Mouse (Mus musculus): ENCODE measurements at regions not wholly inside any gene's neighbourhood (a gene's known extent, or its start where the extent isn't known, plus 50 kb on each side); places are given as distances from the start of the nearest gene placed in this dataset.

- Histone ChIP-seq H3K27ac (ENCODE audit: low read depth, low read length) (no peak overlapping the region), H3K4me3 (ENCODE audit: low read depth, low read length) (no peak overlapping the region), H3K27me3 (ENCODE audit: control insufficient read depth, insufficient read depth, low read length) (no peaks in the 10 kb centered on the region), H3K9me3 (ENCODE audit: control insufficient read depth, low read length) (no peaks in the 10 kb centered on the region), H3K4me2 (ENCODE audit: low read depth, low read length) (no peak overlapping the region), H3K9ac (replicated peaks; ENCODE audit: low read depth, low read length) (no peak overlapping the region), H3K36me3 (ENCODE audit: control insufficient read depth, insufficient read depth, low read length) (no peaks in the 10 kb centered on the region), H3K4me1 (ENCODE audit: control insufficient read depth, insufficient read depth, low read length) (peaks cover 6% of the 10 kb centered on the region; the same call in 1 of the 2 replicates)
- ATAC-seq (ENCODE audit: low read depth): no peak
- 49% methylated on average over 4 of the region's 4 CpGs for WGBS
These were observed 62.3 kb downstream of the Zfp706 start for GRCm38 (mm10) chr15:36945309-36945708.

- ATAC-seq (ENCODE audit: low read depth): peak; percentile 51; the same call in 1 of the 2 replicates
- H3K27ac ChIP-seq (ENCODE audit: low read depth, low read length): no peak overlapping the region
These were observed 62.9 kb downstream of the Zfp706 start for GRCm38 (mm10) chr15:36944556-36945171.

GRCm38 (mm10) chr15:36943492-36944112, 64.0 kb downstream of the Zfp706 start:
- WGBS: 33% methylated on average over 12 of the region's 12 CpGs

More at GRCm38 (mm10) chr15:36944556-36945171, 62.9 kb downstream of the Zfp706 start:
- Histone ChIP-seq H3K9me3 (ENCODE audit: control insufficient read depth, low read length) (no peaks in the 10 kb centered on the region), H3K4me2 (ENCODE audit: low read depth, low read length) (no peak overlapping the region), H3K4me3 (ENCODE audit: low read depth, low read length) (no peak overlapping the region), H3K9ac (replicated peaks; ENCODE audit: low read depth, low read length) (no peak overlapping the region), H3K36me3 (ENCODE audit: control insufficient read depth, insufficient read depth, low read length) (no peaks in the 10 kb centered on the region), H3K4me1 (ENCODE audit: control insufficient read depth, insufficient read depth, low read length) (peaks cover 6% of the 10 kb centered on the region; the same call in 1 of the 2 replicates), H3K27me3 (ENCODE audit: control insufficient read depth, insufficient read depth, low read length) (no peaks in the 10 kb centered on the region)
- WGBS: 22% methylated on average over 8 of the region's 8 CpGs

GRCm38 (mm10) chr15:36942261-36942660, 65.3 kb downstream of the Zfp706 start:
- Histone ChIP-seq H3K4me1 (ENCODE audit: control insufficient read depth, insufficient read depth, low read length) (peaks cover 20% of the 10 kb centered on the region), H3K27ac (ENCODE audit: low read depth, low read length) (no peak overlapping the region)

More at GRCm38 (mm10) chr15:36943492-36944112, 64.0 kb downstream of the Zfp706 start:
- no peak for ATAC-seq (ENCODE audit: low read depth)
- no peaks in the 10 kb centered on the region for H3K36me3 ChIP-seq (ENCODE audit: control insufficient read depth, insufficient read depth, low read length)
- peak overlapping the region; percentile 72 for H3K27ac ChIP-seq (ENCODE audit: low read depth, low read length)
- H3K9me3 ChIP-seq (ENCODE audit: control insufficient read depth, low read length): no peaks in the 10 kb centered on the region
- no peak overlapping the region for H3K4me2 ChIP-seq (ENCODE audit: low read depth, low read length)
- H3K4me1 ChIP-seq (ENCODE audit: control insufficient read depth, insufficient read depth, low read length): peaks cover 11% of the 10 kb centered on the region
- no peak overlapping the region for H3K9ac ChIP-seq (replicated peaks; ENCODE audit: low read depth, low read length)
- no peak overlapping the region for H3K4me3 ChIP-seq (ENCODE audit: low read depth, low read length)
- H3K27me3 ChIP-seq (ENCODE audit: control insufficient read depth, insufficient read depth, low read length): no peaks in the 10 kb centered on the region

GRCm38 (mm10) chr15:36941741-36942140, 65.8 kb downstream of the Zfp706 start:
- Histone ChIP-seq H3K4me1 (ENCODE audit: control insufficient read depth, insufficient read depth, low read length) (peaks cover 20% of the 10 kb centered on the region), H3K27me3 (ENCODE audit: control insufficient read depth, insufficient read depth, low read length) (no peaks in the 10 kb centered on the region), H3K4me2 (ENCODE audit: low read depth, low read length) (no peak overlapping the region), H3K36me3 (ENCODE audit: control insufficient read depth, insufficient read depth, low read length) (no peaks in the 10 kb centered on the region), H3K9me3 (ENCODE audit: control insufficient read depth, low read length) (no peaks in the 10 kb centered on the region), H3K4me3 (ENCODE audit: low read depth, low read length) (no peak overlapping the region), H3K9ac (replicated peaks; ENCODE audit: low read depth, low read length) (no peak overlapping the region), H3K27ac (ENCODE audit: low read depth, low read length) (no peak overlapping the region)
- ATAC-seq (ENCODE audit: low read depth): no peak
- 94% methylated on average over 5 of the region's 5 CpGs for WGBS

More at GRCm38 (mm10) chr15:36942261-36942660, 65.3 kb downstream of the Zfp706 start:
- no peaks in the 10 kb centered on the region for H3K36me3 ChIP-seq (ENCODE audit: control insufficient read depth, insufficient read depth, low read length)
- 66% methylated on average over 4 of the region's 4 CpGs for WGBS
- no peaks in the 10 kb centered on the region for H3K9me3 ChIP-seq (ENCODE audit: control insufficient read depth, low read length)
- H3K9ac ChIP-seq (replicated peaks; ENCODE audit: low read depth, low read length): no peak overlapping the region
- no peak overlapping the region for H3K4me2 ChIP-seq (ENCODE audit: low read depth, low read length)
- H3K27me3 ChIP-seq (ENCODE audit: control insufficient read depth, insufficient read depth, low read length): no peaks in the 10 kb centered on the region
- ATAC-seq (ENCODE audit: low read depth): no peak
- no peak overlapping the region for H3K4me3 ChIP-seq (ENCODE audit: low read depth, low read length)

- Histone ChIP-seq H3K4me2 (ENCODE audit: low read depth, low read length) (peak overlapping the region; percentile 92), H3K9ac (replicated peaks; ENCODE audit: low read depth, low read length) (no peak overlapping the region), H3K36me3 (ENCODE audit: control insufficient read depth, insufficient read depth, low read length) (no peaks in the 10 kb centered on the region), H3K27ac (ENCODE audit: low read depth, low read length) (peak overlapping the region; percentile 98), H3K9me3 (ENCODE audit: control insufficient read depth, low read length) (no peaks in the 10 kb centered on the region), H3K27me3 (ENCODE audit: control insufficient read depth, insufficient read depth, low read length) (no peaks in the 10 kb centered on the region), H3K4me1 (ENCODE audit: control insufficient read depth, insufficient read depth, low read length) (peaks cover 20% of the 10 kb centered on the region), H3K4me3 (ENCODE audit: low read depth, low read length) (no peak overlapping the region)
- ATAC-seq (ENCODE audit: low read depth): no peak
- WGBS: 85% methylated on average over 9 of the region's 9 CpGs
These were observed 68.0 kb downstream of the Zfp706 start for GRCm38 (mm10) chr15:36939608-36940007.

GRCm38 (mm10) chr15:36939153-36939552, 68.4 kb downstream of the Zfp706 start:
- Histone ChIP-seq H3K4me2 (ENCODE audit: low read depth, low read length) (peak overlapping the region; percentile 92), H3K4me3 (ENCODE audit: low read depth, low read length) (peak overlapping the region; percentile 42), H3K9me3 (ENCODE audit: control insufficient read depth, low read length) (no peaks in the 10 kb centered on the region), H3K27ac (ENCODE audit: low read depth, low read length) (peak overlapping the region; percentile 98), H3K27me3 (ENCODE audit: control insufficient read depth, insufficient read depth, low read length) (no peaks in the 10 kb centered on the region), H3K4me1 (ENCODE audit: control insufficient read depth, insufficient read depth, low read length) (peaks cover 20% of the 10 kb centered on the region), H3K36me3 (ENCODE audit: control insufficient read depth, insufficient read depth, low read length) (no peaks in the 10 kb centered on the region), H3K9ac (replicated peaks; ENCODE audit: low read depth, low read length) (peak overlapping the region; percentile 80; the same call in 1 of the 2 replicates)
- 27% methylated on average over 9 of the region's 9 CpGs for WGBS
- peak; percentile 35 for ATAC-seq (ENCODE audit: low read depth)

- H3K27me3 ChIP-seq (ENCODE audit: control insufficient read depth, insufficient read depth, low read length): no peaks in the 10 kb centered on the region
- peaks cover 17% of the 10 kb centered on the region for H3K4me1 ChIP-seq (ENCODE audit: control insufficient read depth, insufficient read depth, low read length)
- no peaks in the 10 kb centered on the region for H3K36me3 ChIP-seq (ENCODE audit: control insufficient read depth, insufficient read depth, low read length)
- H3K4me2 ChIP-seq (ENCODE audit: low read depth, low read length): peak overlapping the region; percentile 92
- H3K4me3 ChIP-seq (ENCODE audit: low read depth, low read length): peak overlapping the region; percentile 42
- WGBS: under 1% methylated on average over 48 of the region's 57 CpGs
- H3K9me3 ChIP-seq (ENCODE audit: control insufficient read depth, low read length): no peaks in the 10 kb centered on the region
- ATAC-seq (ENCODE audit: low read depth): peak; percentile 96
- H3K9ac ChIP-seq (replicated peaks; ENCODE audit: low read depth, low read length): peak overlapping the region; percentile 80
- peak overlapping the region; percentile 98 for H3K27ac ChIP-seq (ENCODE audit: low read depth, low read length)
These were observed 68.9 kb downstream of the Zfp706 start for GRCm38 (mm10) chr15:36938511-36939150.
